Mouse (Mus musculus) liver, embryonic 14.5 days (tissue): ENCODE measurements around the gene Anapc15.

ENCODE experiments used
- CTCF ChIP-seq: IDR thresholded peaks from 2 replicates; pipeline ENCODE4 v1.5.1; 2016; ENCODE audit warnings: antibody characterized with exemption, low read depth, control low read depth
- EP300 ChIP-seq: IDR thresholded peaks from 2 replicates; pipeline ENCODE4 v1.6.1; 2016; ENCODE audit warnings: antibody characterized with exemption, low read depth

GRCm38 (mm10) chr7:101937569-101937968, 74.1 kb downstream of the Anapc15 start:
- TF ChIP-seq CTCF (no peak), EP300 (no peak)
